Mouse (Mus musculus): ENCODE measurements at regions not wholly inside any gene's neighbourhood (a gene's known extent, or its start where the extent isn't known, plus 50 kb on each side); places are given as distances from the start of the nearest gene placed in this dataset.

- Histone ChIP-seq H3K9ac (ENCODE audit: control insufficient read depth, low read depth, low read length, poor library complexity, severe bottlenecking) (no peak overlapping the region), H3K9me3 (replicated peaks; ENCODE audit: insufficient read depth, low read length) (no peaks in the 10 kb centered on the region), H3K79me2 (ENCODE audit: control insufficient read depth, insufficient read depth, low read length, poor library complexity) (no peaks in the 10 kb centered on the region), H3K4me3 (ENCODE audit: control insufficient read depth in 1 of 2, insufficient read depth in 1 of 2, low read depth in 2 of 2, low read length in 2 of 2) (no peak overlapping the region), H3K27ac (ENCODE audit: control insufficient read depth, low read depth, low read length) (no peak overlapping the region), H3K36me3 (ENCODE audit: control insufficient read depth in 1 of 2, insufficient read depth in 2 of 2, low read length in 2 of 2) (no peaks in the 10 kb centered on the region), H3K4me1 (ENCODE audit: control insufficient read depth in 1 of 2, insufficient read depth in 2 of 2, low read length in 2 of 2) (no peaks in the 10 kb centered on the region), H3K27me3 (ENCODE audit: control insufficient read depth in 1 of 2, insufficient read depth in 2 of 2, low read length in 2 of 2) (no peaks in the 10 kb centered on the region)
- TF ChIP-seq SMC3 (IDR thresholded peaks at IDR 0.05; ENCODE audit: low read depth, low read length) (no peak), MEF2A (IDR thresholded peaks at IDR 0.05; ENCODE audit: extremely low read depth, insufficient replicate concordance, low read depth, low read length, poor library complexity, severe bottlenecking) (no peak), BHLHE40 (IDR thresholded peaks at IDR 0.05; ENCODE audit: borderline replicate concordance, low read depth, low read length) (no peak), POLR2AphosphoS5 (IDR thresholded peaks at IDR 0.05; ENCODE audit: borderline replicate concordance, low read depth, low read length) (no peak), MYB (IDR thresholded peaks at IDR 0.05; ENCODE audit: low read depth, low read length) (no peak), EP300 (IDR thresholded peaks at IDR 0.05; ENCODE audit: low read depth in 1 of 2, low read length in 2 of 2) (no peak), UBTF (IDR thresholded peaks at IDR 0.05; ENCODE audit: borderline replicate concordance, insufficient read depth, low read depth, low read length) (no peak), TAL1 (IDR thresholded peaks at IDR 0.05; ENCODE audit: low read length) (no peak), MAFK (IDR thresholded peaks at IDR 0.05; ENCODE audit: borderline replicate concordance, low read depth, low read length) (no peak), MAZ (IDR thresholded peaks at IDR 0.05; ENCODE audit: low read depth, low read length) (no peak), E2F4 (IDR thresholded peaks at IDR 0.05; ENCODE audit: borderline replicate concordance, low read depth, low read length) (no peak)
- no peak for DNase-seq (ENCODE audit: low read depth, low spot score)
These were observed 449.0 kb upstream of the Sptlc3 start for GRCm38 (mm10) chr2:139044684-139045083.

GRCm38 (mm10) chr2:139055249-139055648, 438.5 kb upstream of the Sptlc3 start:
- DNase-seq (ENCODE audit: low read depth, low spot score), result no peak
- H3K4me3 ChIP-seq (ENCODE audit: control insufficient read depth in 1 of 2, insufficient read depth in 1 of 2, low read depth in 2 of 2, low read length in 2 of 2), result no peak overlapping the region

GRCm38 (mm10) chr2:139069276-139069961, 424.3 kb upstream of the Sptlc3 start:
- H3K36me3 ChIP-seq (ENCODE audit: control insufficient read depth in 1 of 2, insufficient read depth in 2 of 2, low read length in 2 of 2), result no peaks in the 10 kb centered on the region
- H3K79me2 ChIP-seq (ENCODE audit: control insufficient read depth, insufficient read depth, low read length, poor library complexity), result no peaks in the 10 kb centered on the region
- H3K27me3 ChIP-seq (ENCODE audit: control insufficient read depth in 1 of 2, insufficient read depth in 2 of 2, low read length in 2 of 2), result no peaks in the 10 kb centered on the region
- no peak overlapping the region for H3K9ac ChIP-seq (ENCODE audit: control insufficient read depth, low read depth, low read length, poor library complexity, severe bottlenecking)
- H3K9me3 ChIP-seq (replicated peaks; ENCODE audit: insufficient read depth, low read length), result no peaks in the 10 kb centered on the region
- H3K4me3 ChIP-seq (ENCODE audit: control insufficient read depth in 1 of 2, insufficient read depth in 1 of 2, low read depth in 2 of 2, low read length in 2 of 2), result no peak overlapping the region
- DNase-seq (ENCODE audit: low read depth, low spot score), result no peak
- H3K27ac ChIP-seq (ENCODE audit: control insufficient read depth, low read depth, low read length), result no peak overlapping the region
- TF ChIP-seq TAL1 (IDR thresholded peaks at IDR 0.05; ENCODE audit: low read length), result no peak
- TF ChIP-seq ETS1 (IDR thresholded peaks at IDR 0.05; ENCODE audit: low read depth, low read length), result no peak
- TF ChIP-seq USF2 (IDR thresholded peaks at IDR 0.05; ENCODE audit: borderline replicate concordance in 1 of 2, insufficient read depth in 1 of 2, low read depth in 1 of 2, low read length in 2 of 2), result no peak
- no peak for TF ChIP-seq POLR2A (IDR thresholded peaks at IDR 0.05; ENCODE audit: control insufficient read depth in 1 of 2, insufficient read depth in 1 of 2, low read depth in 1 of 2, low read length in 2 of 2, poor library complexity in 1 of 2)
- TF ChIP-seq SIN3A (IDR thresholded peaks at IDR 0.05; ENCODE audit: low read length), result no peak
- TF ChIP-seq CTCF (IDR thresholded peaks at IDR 0.05 in 2 of 3, conservative IDR thresholded peaks at IDR 0.05 in 1 of 3; ENCODE audit: control insufficient read depth in 1 of 3, insufficient read depth in 1 of 3, low read depth in 2 of 3, low read length in 3 of 3, poor library complexity in 1 of 3, severe bottlenecking in 1 of 3), result no peak
- TF ChIP-seq UBTF (IDR thresholded peaks at IDR 0.05; ENCODE audit: borderline replicate concordance, insufficient read depth, low read depth, low read length), result no peak
- TF ChIP-seq GABPA (IDR thresholded peaks at IDR 0.05; ENCODE audit: low read depth, low read length), result no peak
- no peak for TF ChIP-seq ELF1 (IDR thresholded peaks at IDR 0.05; ENCODE audit: low read depth, low read length)
- no peak for TF ChIP-seq MAX (IDR thresholded peaks at IDR 0.05; ENCODE audit: low read length)
- TF ChIP-seq CHD2 (IDR thresholded peaks at IDR 0.05; ENCODE audit: low read length), result no peak
- H3K4me1 ChIP-seq (ENCODE audit: control insufficient read depth in 1 of 2, insufficient read depth in 2 of 2, low read length in 2 of 2), result no peaks in the 10 kb centered on the region

More at GRCm38 (mm10) chr2:139055249-139055648, 438.5 kb upstream of the Sptlc3 start:
- TF ChIP-seq MAZ (IDR thresholded peaks at IDR 0.05; ENCODE audit: low read depth, low read length) (no peak), TCF12 (IDR thresholded peaks at IDR 0.05; ENCODE audit: low read depth, low read length) (no peak), ZC3H11A (IDR thresholded peaks at IDR 0.05; ENCODE audit: low read depth, low read length) (no peak), SIN3A (IDR thresholded peaks at IDR 0.05; ENCODE audit: low read length) (no peak), GATA1 (IDR thresholded peaks at IDR 0.05; ENCODE audit: low read depth, low read length) (no peak), GABPA (IDR thresholded peaks at IDR 0.05; ENCODE audit: low read depth, low read length) (no peak), NELFE (IDR thresholded peaks at IDR 0.05; ENCODE audit: low read depth, low read length) (no peak)
- Histone ChIP-seq H3K9ac (ENCODE audit: control insufficient read depth, low read depth, low read length, poor library complexity, severe bottlenecking) (no peak overlapping the region), H3K9me3 (replicated peaks; ENCODE audit: insufficient read depth, low read length) (no peaks in the 10 kb centered on the region), H3K27me3 (ENCODE audit: control insufficient read depth in 1 of 2, insufficient read depth in 2 of 2, low read length in 2 of 2) (no peaks in the 10 kb centered on the region), H3K27ac (ENCODE audit: control insufficient read depth, low read depth, low read length) (no peak overlapping the region), H3K4me1 (ENCODE audit: control insufficient read depth in 1 of 2, insufficient read depth in 2 of 2, low read length in 2 of 2) (no peaks in the 10 kb centered on the region), H3K36me3 (ENCODE audit: control insufficient read depth in 1 of 2, insufficient read depth in 2 of 2, low read length in 2 of 2) (no peaks in the 10 kb centered on the region), H3K79me2 (ENCODE audit: control insufficient read depth, insufficient read depth, low read length, poor library complexity) (no peaks in the 10 kb centered on the region)
